Mouse (Mus musculus) forebrain, embryonic 11.5 days (tissue): ENCODE measurements at regions not wholly inside any gene's neighbourhood (a gene's known extent, or its start where the extent isn't known, plus 50 kb on each side); places are given as distances from the start of the nearest gene placed in this dataset.

Experiments used
- ATAC-seq: fragments of 200-750 bp; cut with Nextera tagmentation; replicated peaks from 2 replicates; pipeline ENCODE4 v1.8.0; 2017; ENCODE audit warnings: moderate TSS enrichment; ENCODE audit not compliant: low FRiP score
- DNase-seq: peaks from one replicate; pipeline ENCODE4 v3.0.0-alpha.2; 2017; ENCODE audit warnings: low spot score
- H3K27ac ChIP-seq: fragments of 300-500 bp; sonication (generic); 2 replicates; pipeline ENCODE4 v1.5.1; 2014; ENCODE audit warnings: low read depth, low read length
- H3K27me3 ChIP-seq: fragments of 300-500 bp; sonication (generic); 2 replicates; pipeline ENCODE4 v1.6.1; 2014; ENCODE audit warnings: mild to moderate bottlenecking, low read length, mixed read lengths; ENCODE audit not compliant: control insufficient read depth, insufficient read depth
- H3K36me3 ChIP-seq: fragments of 300-500 bp; sonication (generic); 2 replicates; pipeline ENCODE4 v1.6.1; 2014; ENCODE audit warnings: mild to moderate bottlenecking, low read length, moderate library complexity, mixed read lengths; ENCODE audit not compliant: control insufficient read depth, insufficient read depth
- H3K4me1 ChIP-seq: fragments of 300-500 bp; sonication (generic); replicated peaks from 2 replicates; pipeline ENCODE4 v1.6.1; 2014; ENCODE audit warnings: low read length, mixed read lengths; ENCODE audit not compliant: control insufficient read depth, insufficient read depth
- H3K4me2 ChIP-seq: fragments of 300-500 bp; sonication (generic); 2 replicates; pipeline ENCODE4 v1.6.1; 2014; ENCODE audit warnings: low read depth, mild to moderate bottlenecking, low read length, moderate library complexity, mixed read lengths; ENCODE audit not compliant: severe bottlenecking
- H3K4me3 ChIP-seq: fragments of 300-500 bp; sonication (generic); 2 replicates; pipeline ENCODE4 v1.5.1; 2014; ENCODE audit warnings: low read depth, low read length
- H3K9ac ChIP-seq: fragments of 300-500 bp; sonication (generic); 2 replicates; pipeline ENCODE4 v1.6.1; 2014; ENCODE audit warnings: low read length
- H3K9me3 ChIP-seq: fragments of 300-500 bp; sonication (generic); 2 replicates; pipeline ENCODE4 v1.6.1; 2016; ENCODE audit warnings: low read length, mixed read lengths; ENCODE audit not compliant: control insufficient read depth
- WGBS: fragments of 180-500 bp; shearing (Covaris S2); extraction: QIAGEN DNeasy Blood & Tissue Kit; methylation state at CpG from one replicate; pipeline ENCODE4 v1.1.7; 2014; 5-methylcytosine and 5-hydroxymethylcytosine counted together

DNA sequence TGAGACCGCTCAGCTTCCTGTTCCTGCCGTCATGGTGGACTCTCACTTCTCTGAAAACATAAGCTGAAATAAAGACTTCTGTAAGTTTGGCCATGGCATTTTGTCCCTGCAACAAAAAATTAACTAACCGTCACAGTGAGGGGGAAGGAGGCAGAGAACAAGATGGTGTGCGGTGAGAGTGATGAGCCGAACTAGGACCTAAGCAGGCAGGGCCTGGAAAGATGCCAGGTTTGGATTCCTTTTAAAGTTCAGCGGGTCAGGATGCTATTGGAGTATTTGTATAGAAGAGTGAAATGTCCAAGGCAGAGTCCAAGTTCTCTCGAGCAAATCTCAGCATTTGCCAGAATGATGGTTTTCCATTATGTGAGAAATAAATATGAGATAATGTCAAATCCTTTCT is 312.3 kb downstream of the Gm49356 start:
- no peak overlapping the region for H3K27ac ChIP-seq
- DNase-seq, result no peak
- H3K9ac ChIP-seq, result no peak overlapping the region
- H3K9me3 ChIP-seq, result no peaks in the 10 kb centered on the region
- peaks cover 12% of the 10 kb centered on the region; the same call in 1 of the 2 replicates for H3K4me1 ChIP-seq
- 87% methylated on average over 7 of the region's 7 CpGs for WGBS
- no peaks in the 10 kb centered on the region for H3K36me3 ChIP-seq
- no peak for ATAC-seq
- H3K4me2 ChIP-seq, result no peak overlapping the region
- no peak overlapping the region for H3K4me3 ChIP-seq
- no peaks in the 10 kb centered on the region for H3K27me3 ChIP-seq

DNA sequence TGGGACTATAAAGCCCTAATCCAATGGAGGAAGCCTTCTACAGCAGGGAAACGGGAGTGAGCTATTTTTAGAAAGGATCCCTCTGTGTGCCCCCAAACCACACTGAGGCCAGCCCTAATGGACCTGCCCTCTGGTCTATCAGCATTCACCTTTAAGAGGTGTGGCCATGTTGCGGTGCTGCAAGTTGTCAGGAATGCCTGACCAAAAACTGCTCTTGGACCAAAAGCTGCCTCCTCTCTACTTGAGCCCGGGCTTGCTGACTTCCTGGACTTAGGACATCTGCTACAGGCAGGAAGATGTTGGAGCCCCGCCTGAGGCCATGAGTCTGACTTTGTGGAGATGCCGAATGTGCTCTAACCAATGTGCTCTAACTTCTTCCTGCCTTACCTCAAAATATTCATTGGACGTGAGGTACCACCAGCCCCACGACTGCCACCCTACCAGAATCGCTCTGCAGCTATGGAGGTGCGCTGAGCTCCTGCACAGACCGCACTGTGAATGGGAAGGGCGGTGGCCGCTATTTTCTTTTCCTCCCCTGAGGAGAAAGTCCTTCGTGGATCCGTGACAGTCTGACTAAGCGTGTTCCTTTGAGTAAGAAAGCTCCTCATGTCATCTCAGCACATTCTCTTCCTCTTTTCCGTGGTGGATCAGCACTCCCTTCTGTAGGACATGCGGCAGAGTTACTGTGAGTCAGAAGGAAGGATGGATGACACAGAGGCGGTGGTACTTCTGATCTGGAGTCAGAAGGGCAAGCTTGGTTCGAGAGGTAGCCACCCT is 313.0 kb downstream of the Gm49356 start:
- no peak for ATAC-seq
- no peak for DNase-seq
- Histone ChIP-seq H3K27ac (no peak overlapping the region), H3K4me1 (peaks cover 12% of the 10 kb centered on the region; the same call in 1 of the 2 replicates), H3K36me3 (no peaks in the 10 kb centered on the region), H3K27me3 (no peaks in the 10 kb centered on the region), H3K4me2 (no peak overlapping the region), H3K4me3 (no peak overlapping the region), H3K9me3 (no peaks in the 10 kb centered on the region), H3K9ac (no peak overlapping the region)
- 89% methylated on average over 19 of the region's 19 CpGs for WGBS

DNA sequence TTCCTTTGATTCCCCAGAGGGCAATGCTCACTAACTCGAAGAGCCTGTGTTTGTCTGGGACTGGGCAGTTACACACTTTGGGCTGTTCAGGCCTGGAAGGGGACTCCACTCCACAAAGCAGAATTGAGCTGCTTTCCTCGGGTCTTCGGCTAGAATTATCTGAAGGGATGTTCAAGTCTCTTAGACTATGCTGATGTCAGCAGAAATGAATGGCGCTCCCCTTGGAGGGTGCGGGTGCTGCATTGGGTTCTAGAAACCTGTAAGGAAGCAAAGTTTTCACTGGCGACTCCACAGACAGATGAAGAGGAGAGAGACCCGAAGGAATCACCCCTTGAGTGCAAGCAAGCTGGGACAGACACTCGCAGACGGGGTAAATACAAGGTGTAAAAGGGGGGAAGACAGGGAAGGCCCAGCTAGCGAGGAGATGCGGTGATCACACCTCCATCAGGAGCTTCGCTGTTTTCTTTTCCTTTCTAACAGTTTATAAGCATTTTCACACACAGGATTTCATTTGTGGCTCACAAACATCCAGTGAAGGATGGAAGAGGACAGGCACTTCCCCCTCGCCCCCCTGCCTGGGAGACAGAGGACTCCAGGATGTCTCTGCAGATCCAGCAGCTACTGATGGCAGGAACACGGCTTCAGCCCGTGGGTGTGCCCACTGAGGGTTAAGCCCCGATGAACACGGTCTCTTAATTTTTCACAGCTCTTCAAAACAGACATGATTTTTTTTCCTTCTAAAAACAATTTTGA is 314.2 kb downstream of the Gm49356 start:
- no peak overlapping the region for H3K9ac ChIP-seq
- no peaks in the 10 kb centered on the region for H3K9me3 ChIP-seq
- DNase-seq (no peak), ATAC-seq (no peak)
- no peak overlapping the region for H3K27ac ChIP-seq
- H3K27me3 ChIP-seq, result no peaks in the 10 kb centered on the region
- peaks cover under 1% of the 10 kb centered on the region; the same call in 1 of the 2 replicates for H3K4me1 ChIP-seq
- WGBS, result 72% methylated on average over 17 of the region's 17 CpGs
- no peaks in the 10 kb centered on the region for H3K36me3 ChIP-seq
- H3K4me3 ChIP-seq, result no peak overlapping the region
- H3K4me2 ChIP-seq, result no peak overlapping the region

DNA sequence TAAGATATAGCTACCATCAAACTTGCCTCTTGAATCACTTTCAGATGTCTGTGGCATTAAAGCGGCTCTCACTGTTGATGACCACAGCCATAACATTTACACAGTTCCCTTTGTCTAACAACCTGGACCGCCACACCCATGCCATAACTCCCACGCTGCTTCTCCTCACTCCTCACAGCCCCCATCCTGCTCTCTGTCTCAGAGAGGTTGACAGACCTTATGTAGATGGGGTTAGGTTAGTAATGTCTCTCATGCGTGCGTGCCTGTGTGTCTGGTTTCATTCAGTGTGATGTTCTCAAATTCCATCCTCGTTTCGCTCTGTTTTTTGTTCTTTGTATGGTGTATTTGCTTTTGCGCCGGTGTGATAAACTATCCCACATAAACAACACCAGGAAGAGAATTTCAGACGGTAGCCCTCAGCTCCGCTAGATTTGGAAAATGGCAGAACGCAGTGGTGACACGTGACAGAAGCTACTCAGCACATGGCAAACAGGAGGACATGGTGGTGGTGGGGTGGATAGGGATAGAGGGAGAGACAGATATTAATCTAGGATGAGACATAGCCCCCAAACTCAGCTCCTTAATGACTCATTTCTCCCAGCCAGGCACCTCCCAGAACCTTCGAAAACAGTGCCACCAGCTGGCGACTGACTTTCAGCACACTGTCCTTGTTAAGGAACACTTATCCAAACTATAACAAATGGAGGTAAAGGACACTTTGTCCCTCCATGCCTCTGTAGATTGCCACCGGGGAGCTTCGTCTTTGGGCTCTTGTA is 314.9 kb downstream of the Gm49356 start:
- Histone ChIP-seq H3K4me3 (no peak overlapping the region), H3K27ac (no peak overlapping the region), H3K36me3 (no peaks in the 10 kb centered on the region), H3K9me3 (no peaks in the 10 kb centered on the region), H3K4me1 (no peaks in the 10 kb centered on the region; the same call in 1 of the 2 replicates), H3K4me2 (no peak overlapping the region), H3K27me3 (no peaks in the 10 kb centered on the region), H3K9ac (no peak overlapping the region)
- WGBS, result 79% methylated on average over 17 of the region's 17 CpGs
- ATAC-seq (no peak), DNase-seq (no peak)

DNA sequence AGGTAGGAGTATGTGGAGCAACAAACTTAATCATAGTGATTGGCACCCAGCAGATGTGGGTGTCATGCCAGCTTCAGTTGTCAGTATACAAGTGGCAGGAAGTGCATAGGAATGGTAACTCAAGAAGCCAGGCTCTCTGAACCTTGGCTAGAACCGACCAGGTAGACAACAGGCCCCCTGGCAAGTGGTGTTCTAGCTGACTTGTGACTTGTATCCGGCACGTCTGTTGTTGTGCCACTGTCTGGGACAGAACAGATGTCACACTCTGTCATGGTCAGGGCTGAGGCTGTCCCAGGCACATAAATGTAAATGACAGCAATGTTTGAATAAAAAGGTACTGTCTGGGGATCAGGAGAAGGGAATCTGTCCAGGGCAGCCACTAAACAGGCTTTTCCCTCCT is 316.0 kb downstream of the Gm49356 start:
- Histone ChIP-seq H3K27me3 (no peaks in the 10 kb centered on the region), H3K4me2 (no peak overlapping the region), H3K36me3 (no peaks in the 10 kb centered on the region), H3K9ac (no peak overlapping the region), H3K27ac (no peak overlapping the region), H3K4me1 (no peaks in the 10 kb centered on the region; the same call in 1 of the 2 replicates), H3K4me3 (no peak overlapping the region), H3K9me3 (no peaks in the 10 kb centered on the region)
- 93% methylated on average over 3 of the region's 3 CpGs for WGBS
- ATAC-seq (no peak), DNase-seq (no peak)

DNA sequence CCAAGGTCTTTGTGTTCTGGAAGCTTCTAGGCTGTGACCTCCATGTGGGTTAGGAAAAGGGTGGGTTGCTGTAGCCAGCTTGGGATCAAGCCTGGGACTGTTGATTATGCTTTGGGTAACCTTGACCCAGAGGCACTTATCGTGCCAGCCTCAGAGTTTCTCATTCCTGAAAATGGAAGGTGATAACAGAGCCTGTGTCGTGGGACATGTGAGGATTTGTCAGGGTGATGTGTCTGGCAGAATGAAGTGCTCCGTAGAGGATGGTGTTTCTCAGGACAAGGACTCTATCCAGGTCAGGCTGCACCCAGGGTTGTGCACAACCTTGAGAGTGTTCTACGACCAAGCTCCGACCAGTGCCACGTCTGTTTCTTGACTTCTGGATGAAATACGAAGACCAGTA is 316.4 kb downstream of the Gm49356 start:
- ATAC-seq (no peak), DNase-seq (no peak)
- Histone ChIP-seq H3K27ac (no peak overlapping the region), H3K4me2 (no peak overlapping the region), H3K9me3 (no peaks in the 10 kb centered on the region), H3K9ac (no peak overlapping the region), H3K36me3 (no peaks in the 10 kb centered on the region), H3K4me1 (no peaks in the 10 kb centered on the region; the same call in 1 of the 2 replicates), H3K27me3 (no peaks in the 10 kb centered on the region), H3K4me3 (no peak overlapping the region)
- WGBS, result 90% methylated on average over 7 of the region's 7 CpGs

DNA sequence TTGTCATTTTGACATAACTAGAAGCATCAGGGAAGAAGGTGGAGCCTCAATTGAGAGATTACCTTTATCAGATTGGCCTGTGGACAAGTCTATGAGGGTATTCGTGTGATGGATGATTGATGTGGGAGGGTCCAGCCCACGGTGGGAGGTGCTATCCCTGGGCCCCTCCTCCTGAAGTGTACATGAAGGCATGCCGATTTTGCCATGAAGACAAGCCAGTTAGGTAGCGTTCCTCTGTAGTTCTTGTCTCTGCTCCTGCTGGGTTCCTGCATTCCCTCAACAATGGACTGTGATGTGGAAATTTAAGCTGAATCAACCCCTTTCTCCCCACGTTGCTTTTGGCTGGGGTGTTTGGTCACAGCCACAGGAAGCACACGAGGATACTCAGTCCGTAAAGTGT is 317.5 kb downstream of the Gm49356 start:
- no peaks in the 10 kb centered on the region for H3K9me3 ChIP-seq
- H3K4me3 ChIP-seq, result no peak overlapping the region
- H3K36me3 ChIP-seq, result no peaks in the 10 kb centered on the region
- ATAC-seq (no peak), DNase-seq (no peak)
- no peaks in the 10 kb centered on the region; the same call in 1 of the 2 replicates for H3K4me1 ChIP-seq
- no peak overlapping the region for H3K27ac ChIP-seq
- WGBS, result 74% methylated on average over 7 of the region's 7 CpGs
- H3K27me3 ChIP-seq, result no peaks in the 10 kb centered on the region
- H3K4me2 ChIP-seq, result no peak overlapping the region
- no peak overlapping the region for H3K9ac ChIP-seq

DNA sequence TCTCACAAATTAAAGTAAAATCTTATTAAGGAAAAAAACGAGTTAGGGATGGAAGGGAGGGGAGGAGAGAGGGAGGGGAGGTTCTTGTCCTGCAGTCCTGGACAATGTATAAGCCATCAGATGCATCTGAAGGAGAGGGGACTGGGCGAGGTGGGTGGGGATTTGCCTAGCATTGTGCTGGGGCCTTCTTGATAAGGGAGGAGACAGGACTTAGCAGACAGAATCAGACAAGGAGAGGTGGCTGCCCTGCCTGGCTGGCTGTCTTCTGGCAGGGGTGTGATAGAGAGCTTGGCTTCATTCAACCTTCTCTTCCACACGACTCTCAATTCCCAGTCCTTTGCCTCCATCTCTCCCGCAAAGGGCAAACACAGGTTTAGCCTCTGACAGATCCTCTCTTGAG is 318.9 kb downstream of the Gm49356 start:
- WGBS, result 78% methylated on average over 4 of the region's 4 CpGs
- no peak for DNase-seq
- no peak overlapping the region for H3K27ac ChIP-seq

More for the DNA sequence above, 318.9 kb downstream of the Gm49356 start:
- ATAC-seq, result no peak
- no peaks in the 10 kb centered on the region for H3K9me3 ChIP-seq
- no peaks in the 10 kb centered on the region for H3K36me3 ChIP-seq
- no peaks in the 10 kb centered on the region for H3K27me3 ChIP-seq
- H3K4me3 ChIP-seq, result no peak overlapping the region
- no peak overlapping the region for H3K4me2 ChIP-seq
- H3K9ac ChIP-seq, result no peak overlapping the region
- no peaks in the 10 kb centered on the region for H3K4me1 ChIP-seq
